Mouse (Mus musculus) layer of hippocampus, adult 2 months (tissue): ENCODE measurements around the gene Ddb2. TPM values are rescaled to one million over a fixed set of nuclear protein-coding genes. Genes with fewer than 3 reads are reported as not detected.

Source experiments
- DNase-seq, 2 experiments: peaks; one replicate each; pipeline ENCODE4 v3.0.0; 2022; ENCODE audit warnings: low spot score in 2 of 2
- H3K27ac ChIP-seq: fragments of 200-600 bp; 2 replicates; pipeline ENCODE4 v1.8.1; 2022
- H3K4me3 ChIP-seq: fragments of 200-600 bp; 2 replicates; pipeline ENCODE4 v1.8.1; 2022; ENCODE audit warnings: mild to moderate bottlenecking
- CTCF ChIP-seq: fragments of 200-600 bp; conservative IDR thresholded peaks from 2 replicates; pipeline ENCODE4 v1.8.1; 2022; ENCODE audit warnings: antibody characterized with exemption, mild to moderate bottlenecking, moderate library complexity
- total RNA-seq, 2 experiments: library from RNA; stranded (reverse); gene quantifications; 2 replicates each; pipeline ENCODE4 v1.2.3; 2021

Gene Ddb2
- total RNA-seq, 2 experiments from 2014 or later, result 12.9 to 13.1 TPM

GRCm38 (mm10) chr2:91196577-91197001, 40.2 kb downstream of the Ddb2 start:
- Histone ChIP-seq H3K27ac (peak overlapping the region; percentile 81), H3K4me3 (no peak overlapping the region)
- peak; percentile 54 to 74 for DNase-seq
- no peak for TF ChIP-seq CTCF

- TF ChIP-seq CTCF, result peak; percentile 87
- H3K4me3 ChIP-seq, result peak overlapping the region; percentile 50
- H3K27ac ChIP-seq, result peak overlapping the region; percentile 81
- peak in 1 of 2 experiments; percentile 41 for DNase-seq
Observed at GRCm38 (mm10) chr2:91194624-91195332, 42.0 kb downstream of the Ddb2 start.

GRCm38 (mm10) chr2:91190501-91190900, 46.3 kb downstream of the Ddb2 start:
- no peak for DNase-seq
- Histone ChIP-seq H3K4me3 (no peak overlapping the region), H3K27ac (no peak overlapping the region)
- no peak for TF ChIP-seq CTCF

GRCm38 (mm10) chr2:91187431-91187830, 49.4 kb downstream of the Ddb2 start:
- no peak for TF ChIP-seq CTCF
- no peak for DNase-seq
- Histone ChIP-seq H3K4me3 (no peak overlapping the region), H3K27ac (peak overlapping the region; percentile 32; the same call in 1 of the 2 replicates)

GRCm38 (mm10) chr2:91186208-91186607, 50.6 kb downstream of the Ddb2 start:
- no peak for DNase-seq
- H3K4me3 ChIP-seq, result no peak overlapping the region
- TF ChIP-seq CTCF, result no peak
- H3K27ac ChIP-seq, result no peak overlapping the region

- H3K4me3 ChIP-seq, result peak within 1 kb of the TSS; percentile 79
- no peak for TF ChIP-seq CTCF
- no peak for DNase-seq
- H3K27ac ChIP-seq, result peak within 1 kb of the TSS; percentile 94
Observed at GRCm38 (mm10) chr2:91183711-91184405, 52.9 kb downstream of the Ddb2 start, which contains the start of gene Madd. Gene Madd, minus strand, starts transcription at chr2:91183837.

GRCm38 (mm10) chr2:91183148-91183513, 53.7 kb downstream of the Ddb2 start:
- peak overlapping the region; percentile 79 for H3K4me3 ChIP-seq
- peak overlapping the region; percentile 94 for H3K27ac ChIP-seq
- DNase-seq, result peak; percentile 95 to 96
- no peak for TF ChIP-seq CTCF

GRCm38 (mm10) chr2:91182405-91183147, 54.2 kb downstream of the Ddb2 start:
- TF ChIP-seq CTCF, result no peak
- Histone ChIP-seq H3K27ac (peak overlapping the region; percentile 94), H3K4me3 (peak overlapping the region; percentile 79)
- DNase-seq, result peak; percentile 87 to 90

- Histone ChIP-seq H3K27ac (peak overlapping the region; percentile 94), H3K4me3 (peak overlapping the region; percentile 79)
- TF ChIP-seq CTCF, result no peak
- DNase-seq, result peak in 1 of 2 experiments; percentile 25
Observed at GRCm38 (mm10) chr2:91182016-91182404, 54.8 kb downstream of the Ddb2 start.

- Histone ChIP-seq H3K4me3 (peak overlapping the region; percentile 79), H3K27ac (peak overlapping the region; percentile 94)
- DNase-seq, result no peak
- no peak for TF ChIP-seq CTCF
Observed at GRCm38 (mm10) chr2:91180706-91181105, 56.1 kb downstream of the Ddb2 start.

GRCm38 (mm10) chr2:91179825-91180224, 57.0 kb downstream of the Ddb2 start:
- DNase-seq, result no peak
- no peak for TF ChIP-seq CTCF
- peak overlapping the region; percentile 94; the same call in 1 of the 2 replicates for H3K27ac ChIP-seq
- H3K4me3 ChIP-seq, result peak overlapping the region; percentile 79

GRCm38 (mm10) chr2:91176234-91176633, 60.5 kb downstream of the Ddb2 start:
- Histone ChIP-seq H3K27ac (no peak overlapping the region), H3K4me3 (no peak overlapping the region)
- TF ChIP-seq CTCF, result no peak
- DNase-seq, result no peak

GRCm38 (mm10) chr2:91175490-91175889, 61.3 kb downstream of the Ddb2 start:
- Histone ChIP-seq H3K27ac (no peak overlapping the region), H3K4me3 (no peak overlapping the region)
- no peak for DNase-seq
- no peak for TF ChIP-seq CTCF
